Mouse (Mus musculus) liver, embryonic 13.5 days (tissue): ENCODE data around the gene Ccdc57. TPM values are rescaled to one million over a fixed set of nuclear protein-coding genes. Genes with fewer than 3 reads are reported as not detected.

Experiments
- ATAC-seq: fragments of 200-750 bp; cut with Nextera tagmentation; 2 replicates; pipeline ENCODE4 v1.8.0; 2017; ENCODE audit warnings: low read depth, mild to moderate bottlenecking, moderate number of reproducible peaks, moderate library complexity
- DNase-seq: peaks from one replicate; pipeline ENCODE4 v3.0.0; 2022
- H3K27ac ChIP-seq: fragments of 300-500 bp; sonication (generic); 2 replicates; pipeline ENCODE4 v1.5.1; 2015; ENCODE audit warnings: moderate library complexity, mild to moderate bottlenecking, inconsistent platforms
- H3K27me3 ChIP-seq: fragments of 300-500 bp; sonication (generic); 2 replicates; pipeline ENCODE4 v1.6.1; 2015; ENCODE audit warnings: mild to moderate bottlenecking, inconsistent platforms
- H3K36me3 ChIP-seq: fragments of 300-500 bp; sonication (generic); 2 replicates; pipeline ENCODE4 v1.6.1; 2015; ENCODE audit warnings: mild to moderate bottlenecking, inconsistent platforms
- H3K4me1 ChIP-seq: fragments of 300-500 bp; sonication (generic); replicated peaks from 2 replicates; pipeline ENCODE4 v1.6.1; 2015; ENCODE audit warnings: inconsistent platforms
- H3K4me2 ChIP-seq: fragments of 300-500 bp; sonication (generic); 2 replicates; pipeline ENCODE4 v1.6.1; 2015; ENCODE audit warnings: inconsistent platforms, mild to moderate bottlenecking, moderate library complexity
- H3K4me3 ChIP-seq: fragments of 300-500 bp; sonication (generic); replicated peaks from 2 replicates; pipeline ENCODE4 v1.5.1; 2015; ENCODE audit warnings: mild to moderate bottlenecking, inconsistent platforms
- H3K9ac ChIP-seq: fragments of 300-500 bp; sonication (generic); 2 replicates; pipeline ENCODE4 v1.6.1; 2015; ENCODE audit warnings: mild to moderate bottlenecking, inconsistent platforms
- H3K9me3 ChIP-seq: fragments of 300-500 bp; sonication (generic); replicated peaks from 2 replicates; pipeline ENCODE4 v1.6.1; 2016; ENCODE audit warnings: inconsistent platforms
- WGBS: fragments of 180-500 bp; shearing (Covaris S2); methylation state at CpG from one replicate; pipeline ENCODE4 v1.1.7; 2015; ENCODE audit not compliant: insufficient replicate concordance; 5-methylcytosine and 5-hydroxymethylcytosine counted together
- polyA plus RNA-seq: library from polyadenylated mRNA; unstranded; fragments of >200 nt; fragmentation: Nextera tagmentation; extraction: Ambion mirVana; gene quantifications from 2 replicates; pipeline ENCODE4 v1.2.1, GENCODE M21; 2015

The Ccdc57 gene
- polyA plus RNA-seq, 1 experiment from 2014 or later = 1.8 TPM

DNA sequence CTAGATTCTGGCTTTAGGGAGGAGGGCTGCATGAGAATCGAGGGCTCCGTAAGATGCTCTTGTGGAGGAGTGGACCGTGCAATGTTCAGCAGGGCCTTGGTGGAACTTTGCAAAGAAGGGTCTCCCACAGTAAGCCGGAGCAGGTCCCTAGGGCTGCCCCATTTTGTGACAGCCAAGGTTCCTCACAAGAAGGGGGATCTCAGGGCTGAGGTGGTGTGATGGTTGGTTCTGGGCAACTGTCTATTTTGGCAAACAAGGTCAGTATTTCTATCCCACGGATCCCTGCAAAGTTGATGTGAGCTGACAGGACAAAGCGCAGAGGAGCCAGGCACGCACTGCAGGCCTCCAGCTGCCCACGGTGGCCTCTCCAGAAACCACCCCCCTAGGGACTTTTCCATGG, 18.6 kb upstream of the Ccdc57 start:
- H3K4me1 ChIP-seq = peaks cover 75% of the 10 kb centered on the region
- 43% methylated on average over 8 of the region's 8 CpGs for WGBS
- peak overlapping the region; percentile 91 for H3K4me2 ChIP-seq
- ATAC-seq (no peak), DNase-seq (no peak)
- H3K9ac ChIP-seq = peak overlapping the region; percentile 78
- peak overlapping the region; percentile 96 for H3K27ac ChIP-seq
- peaks cover 27% of the 10 kb centered on the region for H3K36me3 ChIP-seq
- H3K9me3 ChIP-seq = no peaks in the 10 kb centered on the region
- peaks cover 15% of the 10 kb centered on the region for H3K27me3 ChIP-seq
- H3K4me3 ChIP-seq = peak overlapping the region; percentile 69

DNA sequence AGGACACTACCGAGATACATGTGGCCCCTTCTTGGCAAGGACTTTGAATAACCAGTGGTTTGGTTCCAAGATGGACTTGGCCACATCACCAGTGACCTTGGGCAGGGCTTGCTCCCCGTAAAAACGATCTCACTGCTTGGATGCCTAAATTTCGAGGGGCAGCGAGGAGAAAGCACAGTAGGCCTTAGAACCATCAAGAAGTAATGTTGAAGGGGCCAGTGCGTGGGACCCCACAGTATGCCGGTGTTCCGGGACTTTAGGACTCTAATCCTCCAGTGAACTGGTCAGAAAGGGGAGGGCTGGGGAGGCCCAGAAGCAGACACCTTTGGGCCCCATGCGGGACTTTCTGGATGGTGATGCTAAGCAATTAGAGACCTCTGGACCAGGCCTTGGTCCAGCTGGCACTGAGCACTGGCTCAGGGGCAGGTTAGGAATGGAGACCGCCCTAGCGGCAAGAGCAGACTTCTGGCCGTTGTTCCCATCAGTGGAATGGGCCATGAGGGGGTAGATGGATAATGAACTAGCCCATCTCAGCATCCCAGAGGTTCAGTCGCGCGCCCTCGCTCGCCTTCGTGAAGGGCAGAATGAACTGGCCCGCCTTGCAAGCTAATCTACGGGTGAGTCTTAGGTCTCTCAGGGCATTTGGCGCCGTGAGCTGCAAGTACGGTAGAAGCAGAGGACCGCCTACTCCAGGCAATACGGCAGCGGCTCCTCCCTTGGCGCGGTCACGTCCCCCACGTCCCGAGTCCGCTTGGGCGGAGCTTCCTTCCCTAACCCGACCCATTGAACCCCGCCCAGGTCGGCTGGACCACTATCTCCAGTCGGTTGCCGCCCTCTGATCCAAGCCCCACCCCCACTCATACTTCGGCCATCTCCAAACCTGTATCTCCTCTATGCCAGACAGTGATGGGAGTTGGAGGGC, 17.9 kb upstream of the Ccdc57 start:
- DNase-seq = peak; percentile 99
- H3K4me1 ChIP-seq = peaks cover 75% of the 10 kb centered on the region
- H3K4me2 ChIP-seq = peak overlapping the region; percentile 91
- no peaks in the 10 kb centered on the region for H3K9me3 ChIP-seq
- peak overlapping the region; percentile 81 for H3K9ac ChIP-seq
- H3K27me3 ChIP-seq = peaks cover 17% of the 10 kb centered on the region
- WGBS = 4% methylated on average over 39 of the region's 39 CpGs
- H3K27ac ChIP-seq = peak overlapping the region; percentile 96
- H3K36me3 ChIP-seq = peaks cover 20% of the 10 kb centered on the region
- H3K4me3 ChIP-seq = peak overlapping the region; percentile 69
- peak; percentile 87 for ATAC-seq

DNA sequence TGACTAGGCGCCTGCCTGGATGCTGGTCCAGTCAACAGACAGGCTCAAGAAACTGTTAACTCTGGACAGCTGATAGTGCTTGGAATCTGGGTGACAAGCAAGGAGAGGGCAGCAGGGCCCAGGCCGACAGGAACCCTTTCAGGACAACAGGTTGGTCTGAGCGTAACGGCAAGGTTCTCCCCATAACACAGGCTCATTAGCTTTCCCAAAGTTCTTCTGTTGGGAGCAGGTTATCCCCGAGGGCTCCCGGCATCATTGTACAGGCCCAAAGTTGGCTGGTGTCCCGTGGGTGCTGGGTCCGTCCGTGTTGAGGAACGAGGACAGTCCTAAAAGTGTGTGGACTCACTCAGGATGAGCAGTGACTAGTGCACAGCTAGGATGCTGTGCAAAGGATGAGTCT, 17.2 kb upstream of the Ccdc57 start:
- WGBS = 29% methylated on average over 10 of the region's 10 CpGs
- Histone ChIP-seq H3K9ac (peak overlapping the region; percentile 81), H3K27me3 (peaks cover 23% of the 10 kb centered on the region), H3K4me2 (peak overlapping the region; percentile 91), H3K36me3 (peaks cover 13% of the 10 kb centered on the region), H3K9me3 (no peaks in the 10 kb centered on the region), H3K4me3 (peak overlapping the region; percentile 69), H3K4me1 (peaks cover 72% of the 10 kb centered on the region), H3K27ac (peak overlapping the region; percentile 87)
- ATAC-seq = no peak
- DNase-seq = no peak

DNA sequence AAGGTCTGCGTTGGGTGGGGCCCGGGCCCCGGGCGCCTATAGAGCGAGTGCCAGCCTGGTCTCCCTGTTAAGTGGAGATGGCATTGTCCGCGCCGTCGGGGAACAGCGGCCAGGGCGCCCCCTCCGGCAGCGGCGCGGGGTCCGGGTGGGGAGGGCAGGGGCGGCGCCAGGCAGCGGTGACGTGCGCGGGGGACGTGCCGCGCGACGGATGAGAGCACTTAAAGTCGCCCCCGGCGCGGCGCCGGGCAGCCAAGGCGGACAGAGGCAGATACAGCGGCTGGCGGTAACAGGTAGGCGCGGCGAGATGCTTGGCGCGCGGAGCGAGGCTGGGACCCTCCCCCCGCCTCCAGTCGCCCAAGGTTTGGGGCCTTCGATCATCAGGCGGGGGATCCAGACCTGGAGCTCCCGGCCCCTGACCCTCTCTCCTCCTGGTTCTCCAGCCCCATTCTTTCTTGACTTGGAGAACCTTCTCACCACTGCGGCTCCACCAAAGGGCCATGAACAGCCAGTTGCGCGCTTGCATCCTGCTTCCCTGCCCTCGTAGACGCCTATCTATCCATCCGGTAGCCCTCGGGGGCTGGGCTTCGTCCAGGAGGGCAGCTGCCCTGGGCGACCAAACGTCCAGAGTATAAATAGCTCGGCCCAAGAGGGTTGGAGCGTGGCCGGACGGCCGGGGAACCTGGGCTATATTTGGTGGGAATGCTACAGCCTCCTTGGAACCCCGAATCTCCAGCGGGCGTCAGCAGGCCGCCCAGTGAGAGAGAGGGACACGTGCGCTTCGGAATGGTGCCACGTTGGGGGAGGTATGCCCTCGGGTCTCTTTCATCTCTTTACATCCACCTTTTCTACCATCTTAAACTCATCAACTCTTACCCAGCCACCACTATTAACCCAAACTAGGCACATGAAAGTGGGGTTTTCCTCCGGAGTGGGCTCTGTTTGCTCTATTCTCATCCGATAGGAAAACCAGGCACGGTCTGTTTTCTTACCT, 16.5 kb upstream of the Ccdc57 start:
- Histone ChIP-seq H3K4me3 (peak overlapping the region; percentile 69), H3K4me1 (peaks cover 65% of the 10 kb centered on the region), H3K4me2 (peak overlapping the region; percentile 91), H3K9ac (peak overlapping the region; percentile 81), H3K27me3 (peaks cover 30% of the 10 kb centered on the region), H3K36me3 (peaks cover 6% of the 10 kb centered on the region), H3K9me3 (no peaks in the 10 kb centered on the region), H3K27ac (peak overlapping the region; percentile 87)
- peak; percentile 5; the same call in 1 of the 2 replicates for ATAC-seq
- DNase-seq = peak; percentile 67
- 2% methylated on average over 75 of the region's 75 CpGs for WGBS

DNA sequence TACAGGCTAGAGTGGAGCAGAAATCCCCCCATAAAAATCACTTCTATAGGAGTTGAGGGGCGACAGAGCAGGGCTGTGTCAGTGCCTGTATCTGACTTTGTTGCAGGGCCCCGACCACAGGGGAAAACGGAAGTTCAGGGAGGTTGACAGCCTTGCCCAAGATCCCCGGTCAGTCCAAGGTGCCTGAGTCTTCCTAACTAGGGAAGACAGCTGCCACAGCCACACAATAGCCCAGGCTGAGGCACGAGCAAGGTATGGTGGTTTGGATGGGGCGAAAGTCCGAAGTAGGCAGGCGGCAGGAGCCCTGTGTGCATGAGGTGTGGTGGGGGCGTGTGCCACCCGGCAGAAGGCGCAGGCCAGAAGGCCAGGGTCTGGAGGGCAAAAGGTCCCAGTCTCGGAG, 15.7 kb upstream of the Ccdc57 start, which contains the start of gene Slc16a3:
Gene Slc16a3, plus strand, starts transcription at position 153 of the 400 bp plus-strand sequence.
- Histone ChIP-seq H3K27ac (peak within 1 kb of the TSS; percentile 87), H3K27me3 (peaks cover 38% of the 10 kb centered on the region), H3K36me3 (no peaks in the 10 kb centered on the region), H3K4me2 (peak within 1 kb of the TSS; percentile 91), H3K9me3 (no peaks in the 10 kb centered on the region), H3K4me3 (peak within 1 kb of the TSS; percentile 69), H3K9ac (peak within 1 kb of the TSS; percentile 81), H3K4me1 (peaks cover 57% of the 10 kb centered on the region)
- WGBS = 6% methylated on average over 12 of the region's 12 CpGs
- DNase-seq = no peak
- ATAC-seq = no peak

DNA sequence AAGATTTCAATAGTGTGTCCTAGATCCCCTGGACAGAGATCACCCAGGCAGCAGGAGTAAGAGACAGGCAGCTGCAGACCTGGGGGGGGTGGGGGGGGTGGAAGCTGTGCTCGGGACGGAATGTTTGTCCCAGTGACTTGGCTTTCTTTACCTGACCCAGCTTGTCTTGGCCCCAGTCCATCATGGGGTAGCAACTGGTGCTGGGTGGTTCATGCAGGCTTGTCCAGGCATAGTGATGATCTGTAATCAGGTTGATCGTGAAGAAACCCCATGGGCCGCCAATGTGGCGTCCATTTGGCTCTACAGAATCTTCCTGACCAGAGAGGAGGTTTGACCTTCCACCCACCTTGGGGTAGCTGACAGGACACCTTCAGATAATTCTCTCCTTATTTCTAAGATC, 13.3 kb upstream of the Ccdc57 start:
- no peaks in the 10 kb centered on the region for H3K9me3 ChIP-seq
- WGBS = 81% methylated on average over 5 of the region's 5 CpGs
- DNase-seq (no peak), ATAC-seq (no peak)
- no peak overlapping the region for H3K9ac ChIP-seq
- no peak overlapping the region for H3K4me2 ChIP-seq
- no peaks in the 10 kb centered on the region for H3K36me3 ChIP-seq
- no peak overlapping the region for H3K27ac ChIP-seq
- H3K4me3 ChIP-seq = no peak overlapping the region
- H3K27me3 ChIP-seq = peaks cover 39% of the 10 kb centered on the region
- H3K4me1 ChIP-seq = peaks cover 35% of the 10 kb centered on the region

DNA sequence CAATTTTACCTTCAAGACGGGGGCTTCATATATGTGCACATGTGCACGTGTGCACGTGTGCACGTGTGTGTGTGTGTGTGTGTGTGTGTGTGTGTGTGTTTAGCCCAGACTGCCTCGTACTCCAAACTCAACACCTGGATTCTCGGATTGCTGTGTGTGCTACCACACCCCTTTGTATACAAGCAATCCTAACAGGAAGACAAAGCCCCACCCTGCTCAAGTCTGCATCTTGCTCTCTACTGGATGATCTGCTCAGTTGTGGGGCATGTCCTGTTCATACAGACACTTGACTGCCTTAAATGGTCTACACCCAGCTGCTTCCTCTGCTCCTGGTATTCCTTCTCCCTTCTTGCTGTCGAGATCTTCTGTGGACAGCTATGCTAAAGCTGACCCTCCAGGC, 12.6 kb upstream of the Ccdc57 start:
- H3K9ac ChIP-seq = no peak overlapping the region
- no peak overlapping the region for H3K4me3 ChIP-seq
- no peaks in the 10 kb centered on the region for H3K9me3 ChIP-seq
- 62% methylated on average over 7 of the region's 7 CpGs for WGBS
- no peak overlapping the region for H3K27ac ChIP-seq
- H3K27me3 ChIP-seq = peaks cover 39% of the 10 kb centered on the region
- no peaks in the 10 kb centered on the region for H3K36me3 ChIP-seq
- ATAC-seq (no peak), DNase-seq (no peak)
- no peak overlapping the region for H3K4me2 ChIP-seq
- peaks cover 32% of the 10 kb centered on the region for H3K4me1 ChIP-seq

DNA sequence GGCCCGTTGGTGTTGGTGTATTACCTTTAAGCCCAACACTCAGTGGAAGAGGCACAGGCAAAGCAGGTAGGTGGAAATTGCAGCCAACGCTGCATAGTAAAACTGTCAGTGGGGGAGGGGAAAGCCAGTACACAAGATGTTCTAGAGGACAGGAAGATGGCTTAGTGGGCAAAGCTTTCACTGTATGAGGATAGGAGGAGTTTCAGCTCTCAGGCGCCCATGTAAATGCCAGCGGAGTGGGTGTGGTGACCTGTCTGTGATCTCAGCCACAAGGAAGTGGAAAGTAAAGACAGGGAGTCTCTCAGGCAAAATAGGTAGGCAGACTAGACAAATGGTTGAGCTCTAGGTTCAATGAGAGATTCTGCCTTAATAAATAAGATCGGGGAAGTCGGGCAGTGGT, 8.3 kb upstream of the Ccdc57 start:
- no peak for ATAC-seq
- Histone ChIP-seq H3K36me3 (no peaks in the 10 kb centered on the region), H3K9ac (no peak overlapping the region), H3K27me3 (peaks cover 24% of the 10 kb centered on the region), H3K9me3 (no peaks in the 10 kb centered on the region), H3K4me2 (no peak overlapping the region), H3K4me1 (peaks cover 26% of the 10 kb centered on the region), H3K4me3 (no peak overlapping the region), H3K27ac (no peak overlapping the region; the same call in 1 of the 2 replicates)
- 75% methylated on average over 6 of the region's 6 CpGs for WGBS
- DNase-seq = no peak

DNA sequence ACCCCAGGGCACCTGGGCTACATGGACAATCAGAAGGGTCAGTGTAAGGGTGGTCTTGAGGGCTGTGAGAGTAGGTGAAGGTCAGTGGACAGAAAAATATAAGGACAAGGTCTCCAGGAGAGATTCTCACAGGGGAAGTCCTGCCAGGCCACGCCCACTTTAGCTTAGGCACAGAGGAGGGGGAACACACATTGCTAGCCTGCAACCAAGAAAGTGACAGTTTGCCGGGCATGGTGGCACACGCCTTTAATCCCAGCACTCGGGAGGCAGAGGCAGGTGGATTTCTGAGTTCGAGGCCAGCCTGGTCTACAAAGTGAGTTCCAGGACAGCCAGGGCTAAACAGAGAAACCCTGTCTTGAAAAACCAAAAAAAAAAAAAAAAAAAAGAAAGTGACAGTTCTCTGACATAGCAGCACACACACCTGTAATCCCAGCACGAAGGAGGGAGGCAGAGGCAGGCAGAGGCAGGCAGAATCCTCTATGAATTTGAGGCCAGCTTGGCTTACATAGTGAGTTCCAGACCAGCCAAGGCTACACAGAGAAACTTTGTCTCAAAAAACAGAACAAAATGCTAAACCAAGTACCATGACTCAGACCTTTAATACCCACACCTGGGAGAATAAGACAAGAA, 7.2 kb upstream of the Ccdc57 start:
- H3K27ac ChIP-seq = peak overlapping the region; percentile 82
- H3K4me3 ChIP-seq = no peak overlapping the region
- DNase-seq = no peak
- ATAC-seq = peak; percentile 6; the same call in 1 of the 2 replicates
- H3K4me2 ChIP-seq = peak overlapping the region; percentile 38
- peaks cover 16% of the 10 kb centered on the region for H3K27me3 ChIP-seq
- WGBS = 24% methylated on average over 6 of the region's 6 CpGs
- H3K9me3 ChIP-seq = no peaks in the 10 kb centered on the region
- H3K36me3 ChIP-seq = no peaks in the 10 kb centered on the region
- no peak overlapping the region for H3K9ac ChIP-seq
- H3K4me1 ChIP-seq = peaks cover 26% of the 10 kb centered on the region

DNA sequence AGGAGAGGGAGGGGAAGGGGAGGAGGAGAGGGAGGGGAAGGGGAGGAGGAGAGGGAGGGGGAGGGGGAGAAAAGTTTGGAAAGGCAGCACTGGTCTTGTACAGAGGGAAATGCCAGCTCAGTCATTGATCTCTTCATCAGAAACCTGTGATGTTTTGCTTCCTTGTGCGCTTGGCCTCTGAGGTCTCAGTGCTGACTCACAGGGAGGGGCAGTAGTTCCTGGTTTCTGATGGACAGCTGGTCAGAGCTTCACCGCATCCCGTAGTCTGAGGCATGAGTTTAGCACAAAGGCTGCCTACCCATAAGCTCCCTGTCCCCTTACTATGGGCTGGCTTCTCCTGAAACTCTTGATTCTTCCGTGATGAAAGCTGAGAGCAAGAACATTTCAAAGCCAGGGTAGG, 6.1 kb upstream of the Ccdc57 start:
- DNase-seq (peak; percentile 56), ATAC-seq (peak; percentile 81)
- Histone ChIP-seq H3K9ac (peak overlapping the region; percentile 22; the same call in 1 of the 2 replicates), H3K9me3 (no peaks in the 10 kb centered on the region), H3K4me1 (peaks cover 26% of the 10 kb centered on the region), H3K4me3 (no peak overlapping the region), H3K4me2 (peak overlapping the region; percentile 38), H3K27me3 (peaks cover 6% of the 10 kb centered on the region), H3K36me3 (no peaks in the 10 kb centered on the region), H3K27ac (peak overlapping the region; percentile 82)
- WGBS = 3% methylated on average over 4 of the region's 4 CpGs
